Mouse (Mus musculus) limb, embryonic 13.5 days (tissue): ENCODE data around the gene Msh5. TPM values are rescaled to one million over a fixed set of nuclear protein-coding genes. Genes with fewer than 3 reads are reported as not detected.

ENCODE experiments used
- ATAC-seq: fragments of 200-750 bp; cut with Nextera tagmentation; 2 replicates; pipeline ENCODE4 v1.8.0; 2017; ENCODE audit warnings: low read depth, moderate number of reproducible peaks, moderate TSS enrichment; ENCODE audit not compliant: low FRiP score
- H3K27ac ChIP-seq: fragments of 300-500 bp; sonication (generic); 2 replicates; pipeline ENCODE4 v1.5.1; 2015; ENCODE audit warnings: inconsistent platforms, mild to moderate bottlenecking, moderate library complexity
- H3K27me3 ChIP-seq: fragments of 300-500 bp; sonication (generic); 2 replicates; pipeline ENCODE4 v1.6.1; 2015; ENCODE audit warnings: mild to moderate bottlenecking, inconsistent platforms
- H3K36me3 ChIP-seq: fragments of 300-500 bp; sonication (generic); 2 replicates; pipeline ENCODE4 v1.6.1; 2015; ENCODE audit warnings: inconsistent platforms, mild to moderate bottlenecking, moderate library complexity
- H3K4me1 ChIP-seq: fragments of 300-500 bp; sonication (generic); 2 replicates; pipeline ENCODE4 v1.6.1; 2015; ENCODE audit warnings: inconsistent platforms
- H3K4me2 ChIP-seq: fragments of 300-500 bp; sonication (generic); replicated peaks from 2 replicates; pipeline ENCODE4 v1.6.1; 2015; ENCODE audit warnings: inconsistent platforms, mild to moderate bottlenecking, moderate library complexity
- H3K4me3 ChIP-seq: fragments of 300-500 bp; sonication (generic); 2 replicates; pipeline ENCODE4 v1.5.1; 2015; ENCODE audit warnings: moderate library complexity, mild to moderate bottlenecking, inconsistent platforms
- H3K9ac ChIP-seq: fragments of 300-500 bp; sonication (generic); 2 replicates; pipeline ENCODE4 v1.6.1; 2015; ENCODE audit warnings: mild to moderate bottlenecking, inconsistent platforms
- H3K9me3 ChIP-seq: fragments of 300-500 bp; sonication (generic); 2 replicates; pipeline ENCODE4 v1.6.1; 2016; ENCODE audit warnings: inconsistent platforms
- WGBS: fragments of 180-500 bp; shearing (Covaris S2); methylation state at CpG from one replicate; pipeline ENCODE4 v1.1.7; 2015; 5-methylcytosine and 5-hydroxymethylcytosine counted together
- polyA plus RNA-seq: library from polyadenylated mRNA; unstranded; fragments of >200 nt; fragmentation: Nextera tagmentation; extraction: Ambion mirVana; gene quantifications from 2 replicates; pipeline ENCODE4 v1.2.1, GENCODE M21; 2015

Gene Msh5
- polyA plus RNA-seq, result 2.6 and 4.6 TPM in 2 replicates

DNA sequence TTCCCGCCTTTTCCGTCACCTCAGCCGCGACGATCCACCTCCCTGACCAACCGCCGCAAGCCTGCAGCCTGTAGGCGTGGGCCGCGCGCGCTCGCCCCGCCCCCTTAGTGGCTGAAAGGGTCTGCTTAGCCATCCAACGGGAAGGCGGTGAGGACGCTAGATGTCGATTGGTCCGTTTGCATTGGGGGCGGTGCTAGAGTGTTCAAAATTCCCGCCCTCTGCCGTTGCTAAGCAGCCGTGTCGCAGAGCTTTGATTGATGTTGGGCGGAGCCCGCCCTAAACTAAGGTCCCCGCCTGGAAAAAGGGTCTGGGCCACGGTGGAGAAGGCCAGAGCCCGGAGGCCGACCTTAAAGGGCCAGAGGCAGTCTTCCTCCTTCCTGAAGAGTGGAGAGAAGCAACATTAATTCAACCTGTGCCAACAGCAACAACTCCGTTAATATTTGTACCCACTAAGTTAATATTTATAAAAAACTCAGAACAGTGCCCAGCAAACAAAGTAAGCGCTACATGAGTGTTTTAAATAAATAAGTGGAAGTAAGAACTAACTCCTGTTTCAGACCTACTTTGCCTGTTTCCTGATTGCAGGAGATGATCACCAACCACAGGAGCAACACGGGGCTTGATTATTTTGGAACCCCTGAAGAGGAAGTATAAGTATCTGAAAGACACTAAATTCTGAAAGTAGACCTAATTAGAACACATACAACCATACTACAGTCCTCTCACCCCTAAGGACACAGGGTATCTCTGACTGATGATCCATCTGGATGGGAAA, at the start of gene Msh5:
Gene Msh5, minus strand, starts transcription at position 65 of the 775 bp plus-strand sequence.
- peaks cover 50% of the 10 kb centered on the region for H3K4me1 ChIP-seq
- peak within 1 kb of the TSS; percentile 96 for H3K4me2 ChIP-seq
- no peaks in the 10 kb centered on the region for H3K27me3 ChIP-seq
- no peaks in the 10 kb centered on the region for H3K36me3 ChIP-seq
- ATAC-seq, result peak; percentile 97
- 2% methylated on average over 33 of the region's 33 CpGs for WGBS
- peak within 1 kb of the TSS; percentile 87 for H3K27ac ChIP-seq
- H3K9ac ChIP-seq, result peak within 1 kb of the TSS; percentile 90
- H3K4me3 ChIP-seq, result peak within 1 kb of the TSS; percentile 61
- H3K9me3 ChIP-seq, result no peaks in the 10 kb centered on the region

DNA sequence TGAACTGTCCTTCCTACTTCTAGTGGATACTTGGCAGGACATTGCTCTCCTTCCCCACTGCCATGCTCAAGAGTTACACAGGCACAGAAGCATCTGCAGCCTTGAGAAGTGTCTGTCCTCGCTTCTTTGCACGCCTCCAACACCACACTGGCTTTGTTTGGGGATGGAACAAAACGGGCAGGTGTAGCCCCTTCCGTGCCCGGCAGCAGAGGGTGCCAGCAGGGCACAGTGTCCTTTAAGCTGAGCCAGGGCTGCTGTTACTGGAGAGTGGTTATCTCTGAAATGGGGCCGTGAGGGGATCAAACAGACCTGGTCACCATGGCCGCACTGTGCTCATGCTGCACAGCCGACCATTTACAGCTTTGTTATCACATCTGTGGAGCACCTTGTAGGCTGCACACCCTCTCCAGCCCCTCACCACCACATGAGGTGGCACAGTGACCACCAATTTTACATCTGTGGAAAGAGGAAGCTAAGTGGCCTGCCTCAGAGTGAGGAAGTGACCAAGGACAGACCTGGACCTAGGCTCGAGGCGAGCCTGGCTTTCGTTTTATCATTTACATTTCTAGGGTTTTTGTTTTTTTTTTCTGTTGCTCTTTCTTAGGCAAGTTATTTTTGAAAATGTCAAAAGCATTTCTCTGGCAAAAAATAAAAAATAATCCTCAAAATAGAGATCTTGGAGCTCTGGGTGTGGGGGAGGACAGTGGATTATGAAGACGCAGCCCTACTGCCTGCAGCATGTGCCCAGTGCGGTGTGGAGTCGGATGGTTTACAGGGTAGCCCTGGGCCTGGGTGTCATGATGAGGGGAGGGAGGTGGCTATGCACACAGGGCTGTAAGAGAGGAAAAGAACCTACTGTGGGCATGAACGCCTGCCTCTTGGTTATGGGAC, 48.2 kb upstream of the Msh5 start:
- H3K27ac ChIP-seq, result no peak overlapping the region
- no peak overlapping the region for H3K4me3 ChIP-seq
- H3K27me3 ChIP-seq, result no peaks in the 10 kb centered on the region
- 87% methylated on average over 15 of the region's 15 CpGs for WGBS
- H3K9ac ChIP-seq, result 0 out of 2 replicates have a peak overlapping the region, but pooled peaks have one; percentile 31
- H3K36me3 ChIP-seq, result peaks cover 87% of the 10 kb centered on the region
- ATAC-seq, result no peak
- peaks cover 9% of the 10 kb centered on the region for H3K4me1 ChIP-seq
- no peaks in the 10 kb centered on the region for H3K9me3 ChIP-seq
- H3K4me2 ChIP-seq, result no peak overlapping the region

DNA sequence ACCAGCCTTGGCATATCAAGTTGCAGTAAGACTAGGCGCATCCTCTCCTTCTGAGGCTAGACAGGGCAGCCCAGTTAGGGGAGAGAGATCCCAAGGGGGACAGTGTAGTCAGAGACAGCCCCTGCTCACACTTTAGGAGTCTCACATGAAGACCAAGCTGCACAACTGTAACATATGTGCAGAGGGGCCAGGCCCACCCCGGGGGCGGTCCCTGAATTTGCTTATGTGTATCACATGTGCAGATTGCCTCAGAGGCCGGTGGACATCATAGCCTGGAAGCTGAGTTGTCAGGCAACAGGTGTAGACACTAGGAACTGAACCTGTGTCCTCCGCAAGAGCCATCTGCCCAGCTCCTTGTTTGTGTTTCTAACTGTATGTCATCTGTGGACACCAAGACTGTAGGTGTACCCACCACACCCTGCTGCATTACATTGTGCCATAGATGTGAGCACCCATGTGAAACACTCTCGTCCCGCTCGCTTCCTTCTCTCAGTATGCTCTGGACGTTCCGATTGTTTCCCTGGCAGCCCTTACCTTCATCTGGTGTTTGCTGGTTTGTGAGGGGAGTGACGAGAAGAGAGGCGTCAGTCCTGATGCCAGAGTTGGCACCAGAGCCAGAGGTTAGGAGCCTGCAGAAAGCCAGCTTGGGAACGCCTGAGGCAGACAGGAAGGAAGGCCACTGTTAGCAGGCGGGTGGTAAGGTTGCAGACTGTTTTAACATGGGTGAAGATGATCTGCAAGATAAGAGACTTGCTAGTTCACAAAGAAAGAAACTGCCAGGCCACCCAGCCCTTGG, 46.1 kb upstream of the Msh5 start:
- H3K27me3 ChIP-seq, result no peaks in the 10 kb centered on the region
- no peak overlapping the region for H3K4me2 ChIP-seq
- H3K9ac ChIP-seq, result no peak overlapping the region
- H3K36me3 ChIP-seq, result peaks cover 65% of the 10 kb centered on the region
- no peak for ATAC-seq
- no peak overlapping the region for H3K4me3 ChIP-seq
- peaks cover 9% of the 10 kb centered on the region for H3K4me1 ChIP-seq
- H3K27ac ChIP-seq, result no peak overlapping the region
- WGBS, result 89% methylated on average over 14 of the region's 14 CpGs
- no peaks in the 10 kb centered on the region for H3K9me3 ChIP-seq

DNA sequence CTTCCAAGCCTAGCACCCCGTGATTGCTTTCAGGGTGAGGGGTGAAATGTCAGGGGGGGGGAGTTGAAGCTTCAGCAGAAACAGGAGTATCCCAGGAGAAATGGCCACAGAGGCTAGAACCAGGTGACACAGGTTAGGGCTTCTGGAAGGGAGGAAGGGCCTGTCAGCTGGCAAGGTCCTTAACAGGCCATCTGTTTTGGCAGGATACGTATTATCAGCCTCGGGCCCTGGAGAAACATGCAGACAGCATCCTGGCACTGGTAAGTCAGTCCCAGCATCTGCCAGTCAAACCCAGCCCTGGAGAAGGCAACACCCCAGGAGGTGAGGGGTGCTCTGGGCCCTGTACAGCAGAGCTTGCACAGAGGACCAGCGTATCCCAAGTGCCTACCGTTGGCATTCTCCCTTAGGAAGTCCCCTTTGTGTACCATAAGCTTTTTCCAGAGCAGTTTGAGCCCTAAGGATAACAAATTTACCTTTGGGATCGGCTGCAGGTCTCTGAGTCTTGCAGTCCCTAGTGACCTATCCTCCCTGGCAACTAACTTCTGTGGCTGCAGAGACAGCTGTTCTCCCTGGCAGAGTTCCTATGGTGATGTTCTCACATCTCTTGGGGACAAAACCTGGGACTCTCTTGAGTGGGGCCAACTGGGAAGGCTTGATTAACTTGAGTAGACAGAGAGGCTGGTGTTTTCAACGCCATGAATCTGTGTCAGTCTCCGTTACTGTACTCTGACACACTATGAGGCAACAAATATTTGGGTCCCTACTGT, 43.8 kb upstream of the Msh5 start:
- Histone ChIP-seq H3K36me3 (peaks cover 43% of the 10 kb centered on the region), H3K27me3 (no peaks in the 10 kb centered on the region), H3K4me3 (peak overlapping the region; percentile 64), H3K27ac (0 out of 2 replicates have a peak overlapping the region, but pooled peaks have one; percentile 94), H3K4me1 (peaks cover 9% of the 10 kb centered on the region), H3K9ac (peak overlapping the region; percentile 86), H3K9me3 (no peaks in the 10 kb centered on the region), H3K4me2 (peak overlapping the region; percentile 65)
- 69% methylated on average over 8 of the region's 8 CpGs for WGBS
- ATAC-seq, result no peak

DNA sequence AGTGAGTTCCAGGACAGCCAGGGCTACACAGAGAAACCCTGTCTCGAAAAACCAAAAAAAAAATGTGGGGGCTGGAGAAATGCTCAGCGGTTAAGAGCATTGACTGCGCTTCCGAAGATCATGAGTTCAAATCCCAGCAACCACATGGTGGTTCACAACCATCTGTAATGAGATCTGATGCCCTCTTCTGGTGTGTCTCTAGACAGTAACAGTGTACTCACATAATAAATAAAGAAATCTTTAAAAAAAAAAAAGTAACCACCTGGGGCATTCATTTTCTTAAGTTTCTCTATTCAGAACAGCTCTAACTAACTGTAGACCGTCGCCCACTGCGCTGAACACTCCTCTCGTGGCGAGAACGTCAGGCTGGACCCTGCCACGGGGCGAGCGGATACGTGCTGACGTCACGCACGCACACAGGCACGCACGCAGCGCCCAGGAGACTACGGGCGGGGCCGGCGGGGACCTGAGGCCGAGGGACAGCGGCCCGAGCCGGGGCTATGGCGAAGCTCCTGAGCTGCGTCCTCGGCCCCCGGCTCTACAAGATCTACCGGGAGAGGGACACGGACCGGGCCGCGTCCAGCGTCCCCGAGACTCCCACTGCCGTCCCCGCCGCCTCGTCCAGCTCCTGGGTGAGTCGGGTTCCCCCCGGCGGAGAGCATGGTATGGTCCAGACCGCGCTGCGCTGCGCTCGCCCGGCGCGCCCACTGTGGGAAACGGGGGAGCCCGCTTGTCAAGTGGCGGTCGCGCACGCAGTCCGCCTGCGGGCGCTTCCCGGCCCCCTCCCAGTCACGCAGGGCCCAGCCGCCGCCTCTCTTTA, 42.5 kb upstream of the Msh5 start, which contains the start of gene Abhd16a:
Gene Abhd16a, plus strand, starts transcription at position 439 of the 820 bp plus-strand sequence.
- Histone ChIP-seq H3K27ac (peak within 1 kb of the TSS; percentile 94), H3K4me1 (peaks cover 9% of the 10 kb centered on the region), H3K27me3 (no peaks in the 10 kb centered on the region), H3K9ac (peak within 1 kb of the TSS; percentile 86), H3K36me3 (peaks cover 31% of the 10 kb centered on the region), H3K9me3 (no peaks in the 10 kb centered on the region), H3K4me3 (peak within 1 kb of the TSS; percentile 64), H3K4me2 (peak within 1 kb of the TSS; percentile 65)
- ATAC-seq, result peak; percentile 98
- WGBS, result 3% methylated on average over 67 of the region's 67 CpGs

DNA sequence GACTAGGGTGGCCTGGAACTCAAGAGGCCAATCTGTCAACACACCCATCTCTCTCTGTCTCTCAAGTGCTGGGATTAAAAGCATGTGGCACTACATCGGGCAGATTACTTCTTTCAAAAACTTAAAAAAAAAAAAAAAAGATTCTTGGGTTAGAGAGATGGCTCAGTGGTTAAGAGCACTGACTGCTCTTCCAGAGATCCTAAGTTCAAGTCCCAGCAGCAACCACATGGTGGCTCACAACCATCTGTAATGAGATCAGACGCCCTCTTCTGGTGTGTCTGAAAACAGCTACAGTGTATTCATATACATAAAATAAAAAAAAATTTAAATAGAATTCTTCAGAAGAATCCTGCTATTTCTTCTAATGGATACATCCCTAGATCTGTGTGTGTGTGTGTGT, 41.6 kb upstream of the Msh5 start:
- Histone ChIP-seq H3K4me3 (no peak overlapping the region), H3K4me2 (no peak overlapping the region), H3K36me3 (peaks cover 22% of the 10 kb centered on the region), H3K9ac (no peak overlapping the region), H3K27ac (no peak overlapping the region), H3K27me3 (no peaks in the 10 kb centered on the region), H3K9me3 (no peaks in the 10 kb centered on the region), H3K4me1 (peaks cover 9% of the 10 kb centered on the region)
- ATAC-seq, result no peak
- 42% methylated on average over 2 of the region's 2 CpGs for WGBS

DNA sequence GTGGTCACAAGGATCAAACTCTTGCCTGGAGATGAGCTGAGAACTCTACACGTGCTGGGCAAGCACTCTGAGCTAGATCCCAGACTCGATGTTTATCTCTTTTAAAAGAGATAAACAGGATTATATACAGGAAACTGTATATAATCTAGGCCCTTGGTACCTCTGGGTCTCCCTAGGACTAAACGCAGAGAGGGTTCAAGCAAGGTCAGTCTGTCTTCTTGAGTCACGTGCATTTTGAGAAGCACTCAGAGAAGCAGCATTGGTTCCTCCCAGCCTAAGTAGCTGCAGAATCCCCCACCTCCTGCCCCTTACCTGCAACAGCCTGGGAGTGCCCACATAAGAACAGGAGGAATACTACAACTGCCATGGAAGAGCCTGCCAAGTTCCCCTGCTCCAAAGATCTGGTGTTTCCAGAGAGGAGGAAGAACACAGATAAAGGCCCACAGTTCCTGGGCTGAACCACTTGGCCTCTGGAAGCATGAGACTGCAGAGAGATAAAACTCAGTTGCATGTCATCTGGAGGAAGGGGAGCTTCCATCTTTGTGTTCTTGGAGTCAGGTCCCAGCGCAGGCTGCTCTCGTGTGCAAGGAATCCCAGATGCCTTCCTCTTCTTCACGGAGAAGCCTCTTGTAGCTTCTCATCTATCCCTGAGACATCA, 38.8 kb upstream of the Msh5 start, which contains the start of gene Ly6g6f:
Gene Ly6g6f, minus strand, starts transcription at position 403 of the 658 bp plus-strand sequence.
- Histone ChIP-seq H3K4me2 (no peak within 1 kb of the TSS), H3K36me3 (no peaks in the 10 kb centered on the region; the same call in 1 of the 2 replicates), H3K27me3 (no peaks in the 10 kb centered on the region), H3K4me1 (peaks cover 5% of the 10 kb centered on the region), H3K27ac (no peak within 1 kb of the TSS), H3K9me3 (no peaks in the 10 kb centered on the region), H3K9ac (peak within 1 kb of the TSS; percentile 43; the same call in 1 of the 2 replicates), H3K4me3 (no peak within 1 kb of the TSS)
- 77% methylated on average over 7 of the region's 7 CpGs for WGBS
- ATAC-seq, result no peak

DNA sequence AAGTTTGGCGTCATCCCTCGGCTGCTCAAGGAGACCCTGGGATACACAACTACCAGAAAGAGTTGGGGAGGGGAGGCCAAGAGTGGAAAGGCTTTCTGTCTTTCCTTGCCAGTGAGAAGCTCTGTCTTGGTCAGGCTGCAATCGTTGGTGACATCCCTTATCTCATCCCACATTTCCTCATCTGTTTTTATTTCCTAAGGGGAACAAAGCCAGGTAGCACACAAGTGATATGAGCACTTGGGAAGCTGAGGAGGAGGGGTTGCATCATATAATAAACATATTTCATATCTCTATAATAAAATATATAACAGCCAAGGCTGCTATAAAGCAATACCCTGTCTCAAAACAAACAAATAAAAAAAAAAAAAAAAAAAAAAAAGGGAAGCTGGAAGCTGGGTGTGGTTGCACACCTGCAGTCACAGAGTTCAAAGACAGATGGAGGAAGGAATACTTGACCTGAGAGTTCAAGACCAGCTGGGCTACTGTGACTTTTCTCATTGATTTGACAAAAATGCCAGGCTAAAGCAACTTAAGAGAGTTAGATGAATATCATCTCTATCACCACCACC, 37.5 kb upstream of the Msh5 start:
- Histone ChIP-seq H3K9me3 (no peaks in the 10 kb centered on the region), H3K36me3 (no peaks in the 10 kb centered on the region), H3K4me2 (no peak overlapping the region), H3K4me3 (no peak overlapping the region), H3K27ac (no peak overlapping the region), H3K4me1 (no peaks in the 10 kb centered on the region), H3K27me3 (0 out of 2 replicates have a peak, but pooled peaks cover 1% of the 10 kb centered on the region), H3K9ac (no peak overlapping the region)
- WGBS, result 68% methylated on average over 3 of the region's 3 CpGs
- no peak for ATAC-seq

DNA sequence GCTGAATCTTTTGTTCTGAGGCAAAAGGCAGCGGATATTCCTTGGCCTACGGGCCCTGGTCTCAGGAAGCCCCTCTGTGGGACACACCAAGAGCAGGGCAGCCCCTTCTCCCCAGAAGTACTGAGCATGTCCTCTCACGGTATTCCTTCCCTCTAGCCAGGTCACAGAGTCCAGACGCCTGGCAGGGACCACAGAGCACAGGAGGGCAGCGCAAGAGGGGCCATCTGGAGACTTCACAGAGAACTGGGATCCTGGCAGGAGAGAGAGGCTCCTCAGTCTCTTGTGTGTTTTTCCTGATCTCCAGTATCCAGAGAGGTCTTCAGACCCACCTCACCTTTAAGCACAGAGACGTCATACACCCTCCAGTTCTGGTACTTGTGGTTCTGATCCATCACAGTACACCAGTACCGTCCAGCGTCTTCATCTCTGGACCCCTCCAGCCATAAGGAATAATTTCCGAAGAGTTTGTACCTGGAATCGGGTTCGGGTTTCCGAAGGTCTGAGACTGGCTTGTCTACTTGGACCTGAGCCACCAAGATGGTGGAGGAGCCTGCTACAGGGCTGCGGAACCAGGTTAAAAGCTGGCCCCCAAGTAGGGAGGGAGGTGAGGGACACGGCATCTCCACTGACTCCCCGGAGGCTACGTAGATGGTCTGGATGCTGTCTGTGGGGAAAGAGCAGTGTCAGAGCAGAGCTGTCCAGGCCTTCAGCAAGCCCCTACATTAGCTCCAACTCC, 36.5 kb upstream of the Msh5 start:
- 80% methylated on average over 16 of the region's 16 CpGs for WGBS
- H3K9ac ChIP-seq, result no peak overlapping the region
- H3K9me3 ChIP-seq, result no peaks in the 10 kb centered on the region
- 0 out of 2 replicates have a peak, but pooled peaks cover 1% of the 10 kb centered on the region for H3K4me1 ChIP-seq
- ATAC-seq, result no peak
- 0 out of 2 replicates have a peak, but pooled peaks cover 5% of the 10 kb centered on the region for H3K27me3 ChIP-seq
- no peaks in the 10 kb centered on the region for H3K36me3 ChIP-seq
- no peak overlapping the region for H3K4me3 ChIP-seq
- no peak overlapping the region for H3K27ac ChIP-seq
- H3K4me2 ChIP-seq, result no peak overlapping the region
